Mouse (Mus musculus) right cerebral cortex, adult 18-20 months (tissue): Measurements from ENCODE around the gene Lsm7.
A peak's percentile ranks its signal among the peaks of the same experiment; 100 is the strongest.
"Not testable (repeated sequence)": the region's sequence is repeated elsewhere in the genome, so short reads cannot be mapped to it uniquely, and the experiment has no call there.

ENCODE experiments used
- DNase-seq: peaks from one replicate; pipeline ENCODE4 v3.0.0; 2022; ENCODE audit warnings: mixed read lengths

Lsm7 gene

GRCm38 (mm10) chr10:80832818-80833217 is 22.2 kb downstream of the Lsm7 start:
- DNase-seq, result no peak

- no peak for DNase-seq
Measured at GRCm38 (mm10) chr10:80831136-80831535, 23.9 kb downstream of the Lsm7 start.

GRCm38 (mm10) chr10:80829359-80830278 is 25.4 kb downstream of the Lsm7 start:
- DNase-seq, result no peak

GRCm38 (mm10) chr10:80828587-80828986 is 26.4 kb downstream of the Lsm7 start:
- not testable (repeated sequence) for DNase-seq

GRCm38 (mm10) chr10:80827870-80828420 is 27.1 kb downstream of the Lsm7 start:
- no peak for DNase-seq

GRCm38 (mm10) chr10:80827063-80827869 is 27.7 kb downstream of the Lsm7 start:
- DNase-seq, result no peak

- peak; percentile 100 for DNase-seq
Measured at GRCm38 (mm10) chr10:80826151-80827062, 28.6 kb downstream of the Lsm7 start, which contains the start of gene Oaz1. Oaz1 (plus strand) TSS chr10:80826656.

GRCm38 (mm10) chr10:80824827-80825226 is 30.2 kb downstream of the Lsm7 start:
- no peak for DNase-seq

GRCm38 (mm10) chr10:80823847-80824643 is 31.0 kb downstream of the Lsm7 start:
- DNase-seq, result no peak

GRCm38 (mm10) chr10:80823316-80823715 is 31.7 kb downstream of the Lsm7 start:
- no peak for DNase-seq

- no peak for DNase-seq
Measured at GRCm38 (mm10) chr10:80822528-80822927, 32.5 kb downstream of the Lsm7 start.

- DNase-seq, result no peak
Measured at GRCm38 (mm10) chr10:80821991-80822390, 33.0 kb downstream of the Lsm7 start.

GRCm38 (mm10) chr10:80819406-80819805 is 35.6 kb downstream of the Lsm7 start:
- DNase-seq, result no peak

- no peak for DNase-seq
Measured at GRCm38 (mm10) chr10:80818599-80819281, 36.3 kb downstream of the Lsm7 start.

GRCm38 (mm10) chr10:80817955-80818354 is 37.1 kb downstream of the Lsm7 start:
- not testable (repeated sequence) for DNase-seq

GRCm38 (mm10) chr10:80817164-80817563 is 37.8 kb downstream of the Lsm7 start:
- no peak for DNase-seq

GRCm38 (mm10) chr10:80816303-80816702 is 38.7 kb downstream of the Lsm7 start:
- DNase-seq, result not testable (repeated sequence)

- DNase-seq, result no peak
Measured at GRCm38 (mm10) chr10:80814800-80815199, 40.2 kb downstream of the Lsm7 start.

GRCm38 (mm10) chr10:80813366-80813765 is 41.6 kb downstream of the Lsm7 start, which contains the start of gene Jsrp1:
Jsrp1 (minus strand) TSS chr10:80813498.
- no peak for DNase-seq

GRCm38 (mm10) chr10:80812391-80813041 is 42.5 kb downstream of the Lsm7 start:
- no peak for DNase-seq
